Mouse (Mus musculus): ENCODE data around the gene Dock1. TPM values are rescaled to one million over a fixed set of nuclear protein-coding genes. Genes with fewer than 3 reads are reported as not detected.

Dock1 gene
- polyA plus RNA-seq, 2 experiments from 2014 or later: 0.12 to 0.16 TPM

DNA sequence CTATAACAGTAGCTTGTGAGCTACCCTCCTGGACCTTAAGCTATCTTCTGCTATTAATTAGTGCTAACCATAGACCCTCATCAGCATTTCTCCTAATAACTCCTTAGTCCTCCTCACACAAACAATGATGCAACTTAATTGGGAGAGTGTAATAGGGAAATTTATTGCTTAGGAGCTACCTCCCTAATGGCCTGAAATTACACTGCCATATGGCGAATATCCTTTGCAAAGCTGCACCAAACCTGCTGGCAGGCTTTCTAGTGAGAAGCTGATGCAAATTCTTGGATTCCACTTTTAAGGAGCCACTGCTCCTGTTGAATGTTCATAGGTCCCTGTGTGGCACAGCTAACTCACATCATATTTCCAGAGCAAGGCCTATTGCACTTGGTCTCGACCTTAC, 320.5 kb downstream of the Dock1 start:
- ATAC-seq: no peak

- no peak for ATAC-seq
These were observed 324.5 kb downstream of the Dock1 start for GRCm38 (mm10) chr7:134994983-134995382.

GRCm38 (mm10) chr7:135002216-135002615, 331.8 kb downstream of the Dock1 start:
- no peak for ATAC-seq

GRCm38 (mm10) chr7:135002891-135003290, 332.4 kb downstream of the Dock1 start:
- no peak for ATAC-seq

DNA sequence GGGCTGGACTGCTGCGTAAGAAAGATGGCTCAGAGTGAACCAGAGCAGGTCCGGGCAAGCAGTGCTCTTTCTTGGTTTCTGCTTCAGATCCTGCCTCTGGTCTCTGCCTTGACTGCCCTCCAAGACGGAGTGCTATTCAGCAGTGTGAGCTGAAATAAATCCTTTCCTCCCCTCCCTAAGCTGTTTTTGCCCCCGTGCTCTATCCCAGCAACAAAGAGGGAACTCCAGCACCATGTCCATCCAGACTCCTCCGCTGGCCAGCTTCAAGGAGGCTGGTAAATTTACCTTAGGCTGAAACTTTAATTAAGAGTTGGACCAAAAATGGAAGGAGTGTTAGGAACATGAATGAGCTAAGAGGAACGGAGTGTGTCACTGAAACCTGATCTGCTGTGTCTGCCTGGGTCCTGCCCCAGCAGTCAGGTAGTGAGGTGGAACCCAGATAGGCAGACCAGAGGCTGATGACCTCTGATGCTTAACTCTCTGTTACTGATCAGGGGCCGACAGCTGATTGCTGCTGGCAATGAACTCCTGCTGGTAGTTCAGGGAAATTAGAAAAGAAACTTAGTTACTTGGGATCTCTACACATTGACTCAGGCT, 335.6 kb downstream of the Dock1 start:
- no peak for ATAC-seq

DNA sequence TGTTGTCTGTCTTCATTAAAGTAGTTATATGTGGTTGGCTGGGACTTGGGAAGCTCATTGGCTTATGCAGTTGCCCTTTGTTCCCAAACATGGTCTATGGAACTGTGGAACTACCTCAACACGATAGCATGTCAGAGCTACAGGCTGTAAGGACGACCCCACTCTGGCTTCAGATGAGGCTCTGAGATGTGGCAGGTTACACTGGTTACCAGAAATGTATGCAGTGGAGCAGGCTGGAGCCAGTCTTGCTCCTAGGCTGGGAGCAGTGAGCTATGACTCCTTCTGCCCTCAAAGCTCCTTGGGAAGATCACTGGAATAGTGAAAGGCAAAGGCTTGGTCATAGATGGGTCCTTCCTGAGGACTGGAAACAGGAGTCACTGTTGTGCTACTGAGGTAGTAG, 337.6 kb downstream of the Dock1 start:
- no peak for ATAC-seq

GRCm38 (mm10) chr7:135010997-135011396, 340.5 kb downstream of the Dock1 start:
- ATAC-seq: no peak

GRCm38 (mm10) chr7:135017531-135017930, 347.1 kb downstream of the Dock1 start:
- ATAC-seq: no peak

DNA sequence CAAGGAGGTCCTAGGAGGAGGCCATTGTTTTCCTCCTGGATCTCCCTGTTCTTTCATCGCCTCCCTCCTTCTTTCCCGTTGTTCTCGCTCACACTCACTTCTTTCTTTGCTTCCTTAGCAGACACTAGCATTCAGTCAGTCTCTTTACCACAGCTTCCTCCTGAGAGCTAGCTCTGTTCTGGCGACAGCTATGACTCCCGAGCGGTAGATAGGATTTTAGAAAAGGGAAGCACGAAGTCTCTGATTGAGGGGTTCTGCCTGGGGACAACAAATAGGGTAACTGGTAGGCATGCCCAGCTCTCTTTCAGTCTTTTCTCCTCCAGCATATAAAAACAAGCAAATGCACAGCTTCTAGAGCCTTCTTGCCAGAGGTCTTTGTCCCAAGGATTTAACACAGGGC, 350.3 kb downstream of the Dock1 start:
- ATAC-seq: no peak

GRCm38 (mm10) chr7:135021544-135022100, 351.2 kb downstream of the Dock1 start:
- ATAC-seq: no peak

- ATAC-seq: no peak
These were observed 354.1 kb downstream of the Dock1 start for GRCm38 (mm10) chr7:135024531-135024930.

GRCm38 (mm10) chr7:135028716-135029115, 358.3 kb downstream of the Dock1 start:
- ATAC-seq: no peak

- ATAC-seq: no peak
These were observed 358.7 kb downstream of the Dock1 start for GRCm38 (mm10) chr7:135029136-135029535.

- no peak for ATAC-seq
These were observed 361.0 kb downstream of the Dock1 start for GRCm38 (mm10) chr7:135031466-135031865.

DNA sequence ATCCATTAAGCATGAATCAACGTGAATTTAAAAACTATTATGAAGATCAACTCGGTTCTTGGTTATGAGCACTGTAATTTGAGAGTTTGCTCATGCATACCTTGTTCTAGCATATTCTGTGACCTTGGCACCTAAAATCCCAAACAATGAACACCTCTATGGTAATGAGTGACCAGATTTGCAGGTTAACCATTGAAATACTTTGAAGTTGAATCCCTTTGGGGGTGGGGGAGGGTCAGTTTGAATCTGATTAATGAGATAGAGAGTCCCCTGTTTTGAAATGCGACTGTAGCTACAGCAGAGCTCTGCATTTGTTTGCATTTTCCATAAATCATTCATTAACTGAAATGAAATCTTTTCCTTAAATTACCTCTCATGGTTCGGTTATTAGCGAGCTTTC, 364.4 kb downstream of the Dock1 start:
- no peak for ATAC-seq

DNA sequence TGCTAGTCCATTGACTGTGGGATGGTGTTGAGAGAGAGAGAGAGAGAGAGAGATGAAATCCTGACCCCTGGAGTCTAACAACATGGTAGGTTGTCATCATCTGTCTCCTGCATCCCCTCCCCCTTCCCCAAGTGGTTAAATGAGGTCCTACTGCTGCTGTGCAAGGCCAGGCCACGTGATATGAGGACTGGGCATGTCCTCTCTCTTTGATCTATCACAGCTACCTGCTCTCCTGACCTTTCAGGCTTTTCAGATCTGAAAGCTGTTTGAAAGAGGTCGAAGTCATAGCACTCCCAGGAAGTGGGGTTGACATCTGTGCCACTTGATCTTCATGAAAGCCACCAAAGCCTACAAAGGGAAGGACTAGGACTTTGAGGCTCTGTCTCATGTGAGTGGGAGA, 365.2 kb downstream of the Dock1 start:
- ATAC-seq: no peak

GRCm38 (mm10) chr7:135038930-135039329, 368.5 kb downstream of the Dock1 start:
- no peak for ATAC-seq

DNA sequence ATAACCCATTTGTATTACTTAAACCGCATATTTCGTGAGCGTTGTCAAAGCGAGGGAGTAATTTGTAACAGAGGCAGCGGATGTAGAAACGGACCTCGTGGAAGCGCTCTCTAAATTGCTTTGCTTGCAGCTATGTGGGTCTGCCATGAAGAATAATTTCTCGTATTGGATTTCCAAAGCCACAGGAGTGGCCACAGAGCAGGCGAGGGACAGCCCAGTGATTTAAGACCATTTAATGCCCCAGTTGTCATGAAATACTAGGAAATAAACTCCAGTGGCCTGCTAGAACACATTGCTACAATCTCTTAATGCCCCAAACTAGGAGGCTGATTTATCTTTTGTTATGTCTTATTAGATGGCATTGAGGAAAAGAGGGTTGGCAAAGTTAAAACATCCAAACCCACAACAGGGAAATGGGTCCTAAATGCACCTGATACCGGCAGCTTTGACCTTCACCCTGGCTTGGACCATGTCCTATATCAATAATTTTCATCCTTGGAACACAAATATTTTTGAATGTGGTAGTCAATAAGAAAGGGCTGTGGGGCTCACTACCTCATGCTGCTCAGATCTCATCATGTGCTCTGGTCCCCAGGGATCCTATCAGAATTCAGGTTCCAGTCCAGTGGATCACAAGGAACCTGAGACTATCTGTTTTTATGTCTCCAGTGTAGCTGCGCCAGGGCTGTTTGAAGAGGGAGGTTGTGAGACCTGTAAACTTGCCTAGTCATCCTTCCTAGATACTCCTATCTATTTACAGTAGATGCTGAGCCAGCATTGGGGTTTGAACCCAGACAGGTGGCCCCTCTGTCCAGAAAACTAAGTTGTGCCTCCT, 373.7 kb downstream of the Dock1 start:
- ATAC-seq: no peak

GRCm38 (mm10) chr7:135049416-135049815, 379.0 kb downstream of the Dock1 start:
- ATAC-seq: no peak

DNA sequence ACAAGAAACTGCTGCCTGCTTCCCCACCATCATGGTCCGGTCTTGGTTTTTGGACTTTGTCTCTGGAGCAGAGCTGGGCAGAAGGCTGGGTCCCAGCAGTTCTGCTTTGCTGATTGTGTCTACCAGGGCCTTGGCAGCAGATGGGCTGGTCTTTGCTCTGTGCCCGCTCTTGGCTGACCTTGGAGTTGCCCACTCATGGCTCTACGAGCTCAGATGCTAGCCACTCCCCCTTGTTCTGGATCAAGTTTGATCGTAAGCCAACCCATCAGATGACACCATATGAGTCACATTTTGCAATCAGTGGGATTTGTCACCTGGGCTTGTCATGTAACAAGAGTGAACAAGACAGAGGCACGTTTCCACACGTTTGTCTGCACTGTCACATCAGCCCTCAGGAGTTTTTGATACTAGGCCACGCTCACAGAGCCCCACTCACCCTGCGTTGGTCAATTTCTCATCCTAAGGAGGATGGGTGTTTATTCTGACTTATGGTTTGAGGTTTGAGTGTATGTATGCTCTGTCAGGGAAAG, 382.8 kb downstream of the Dock1 start:
- ATAC-seq: no peak

DNA sequence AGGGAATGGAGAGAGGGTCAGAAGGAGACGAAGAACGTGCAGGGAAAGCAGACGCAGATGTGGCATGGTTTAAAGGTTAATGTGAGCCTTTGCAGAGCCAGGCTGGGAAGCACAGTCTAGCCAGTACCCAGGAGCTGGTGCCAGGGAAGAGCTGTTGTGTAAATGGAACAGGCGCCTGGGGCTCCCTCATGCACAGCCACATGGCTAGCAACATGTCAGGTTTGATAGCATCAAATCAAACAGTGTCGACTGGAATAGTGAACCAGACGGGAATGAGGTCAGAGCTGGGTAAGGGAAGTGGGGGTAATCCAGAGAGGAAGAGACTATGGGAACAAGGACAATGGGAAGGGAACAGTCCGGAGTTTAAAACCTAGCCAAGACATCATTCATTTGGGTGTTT, 384.2 kb downstream of the Dock1 start:
- no peak for ATAC-seq

DNA sequence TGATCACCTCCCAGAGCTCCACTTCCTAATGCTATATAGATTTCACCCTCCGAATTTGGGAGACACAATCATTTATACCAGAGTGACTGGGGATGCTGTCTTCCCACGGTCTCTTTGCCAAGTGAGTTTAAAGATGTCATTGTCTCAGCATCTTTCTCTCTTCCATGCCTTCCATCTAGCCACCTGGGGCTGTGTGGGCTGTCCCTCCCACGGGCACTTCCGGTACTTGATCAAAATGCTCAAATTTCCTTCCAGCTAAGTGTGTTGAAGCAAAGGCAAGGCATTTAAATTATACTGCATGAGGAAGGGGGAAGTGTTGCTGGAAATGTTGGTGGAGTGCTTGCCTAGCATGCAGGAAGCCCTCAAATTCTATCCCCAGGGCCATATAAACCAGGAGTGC, 388.6 kb downstream of the Dock1 start:
- ATAC-seq: no peak

- ATAC-seq: no peak
These were observed 389.1 kb downstream of the Dock1 start for GRCm38 (mm10) chr7:135059562-135059961.

- ATAC-seq: no peak
These were observed 393.4 kb downstream of the Dock1 start for GRCm38 (mm10) chr7:135063886-135064285.

Data from CD4-positive, CD25-positive, alpha-beta regulatory T cell, adult 4 months (primary cell).